Mouse (Mus musculus) megakaryocyte, embryonic 14.5 days (primary cell): ENCODE results near the gene Hmgb1.

Experiments used
- FLI1 ChIP-seq: IDR thresholded peaks from 2 replicates; pipeline ENCODE4 v1.6.1; 2012; ENCODE audit warnings: low read length, inconsistent platforms, mixed read lengths
- GATA1 ChIP-seq: IDR thresholded peaks from 3 replicates; pipeline ENCODE4 v1.6.1; 2012; ENCODE audit warnings: mixed read lengths, low read length, inconsistent platforms, borderline replicate concordance

DNA sequence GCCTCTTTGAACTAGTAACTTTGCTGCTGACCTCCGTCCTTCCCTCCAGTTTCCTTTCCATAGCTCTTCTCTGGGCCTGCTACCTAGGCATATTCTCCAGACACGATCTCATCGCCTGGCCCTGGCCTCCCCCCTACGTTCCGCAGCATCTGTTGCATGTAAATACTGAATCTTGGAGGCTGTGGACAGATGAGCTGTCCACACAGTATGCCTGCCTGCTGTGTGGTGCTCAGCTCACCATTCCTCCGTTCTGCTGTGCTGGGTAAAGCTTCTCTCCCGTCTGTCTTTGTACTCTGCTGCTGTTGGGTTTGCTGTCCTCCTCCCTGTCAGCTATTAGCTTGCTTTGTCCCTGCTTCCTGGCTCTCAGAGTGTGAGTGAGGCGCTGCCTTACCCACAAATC is 21.0 kb upstream of the Hmgb1 start:
- TF ChIP-seq GATA1 (no peak), FLI1 (no peak)
